Mouse (Mus musculus): ENCODE results near the gene Arhgap8.

DNA sequence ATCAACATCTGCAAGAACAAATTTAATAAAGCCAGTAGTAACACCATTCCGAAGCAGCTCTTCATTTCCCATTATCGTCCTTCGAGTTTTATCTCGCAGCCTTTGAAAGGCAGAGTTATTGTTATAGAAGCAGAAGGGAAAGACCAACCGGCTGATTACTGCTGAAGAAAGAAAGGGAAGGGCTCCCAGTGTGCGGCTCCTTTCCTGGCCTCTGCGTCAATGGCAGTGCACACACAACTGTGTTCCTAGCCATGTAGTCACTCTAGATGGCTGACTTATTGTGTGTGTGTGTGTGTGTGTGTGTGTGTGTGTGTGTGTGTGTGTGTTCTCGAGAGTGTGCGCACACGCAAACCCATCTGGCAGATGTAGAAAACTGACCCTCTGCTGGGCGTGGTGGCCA lies 4.7 kb upstream of the Arhgap8 start:
- TF ChIP-seq CTCF (IDR thresholded peaks at IDR 0.05; ENCODE audit: extremely low read depth, insufficient read length, insufficient replicate concordance, low read depth, low read length) (no peak), POLR2A (IDR thresholded peaks at IDR 0.05; ENCODE audit: low read depth, low read length) (no peak)
